Mouse (Mus musculus): ENCODE data around the gene Crnkl1.

DNA sequence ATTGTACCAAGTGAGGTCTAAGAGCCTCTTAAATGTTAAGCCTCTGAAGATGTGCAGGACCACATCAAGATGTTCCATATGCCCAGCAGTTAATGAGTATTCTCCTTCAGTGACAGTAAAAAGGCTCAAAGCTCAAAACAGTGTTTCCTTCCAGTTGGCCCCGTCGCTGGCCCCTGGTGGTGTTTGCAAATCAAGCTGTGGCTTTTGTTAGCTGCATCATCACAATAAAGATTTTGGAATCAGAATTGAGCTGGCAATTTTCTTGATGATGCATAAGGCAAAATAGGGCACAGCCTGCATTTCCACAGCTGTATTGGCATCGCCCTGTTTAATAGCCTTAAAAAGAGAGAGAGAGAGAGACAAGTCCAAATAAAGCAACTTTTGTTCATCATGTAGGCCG lies 44.8 kb upstream of the Crnkl1 start:
- no peak for TF ChIP-seq CTCF (IDR thresholded peaks at IDR 0.05; ENCODE audit: extremely low read depth, insufficient read depth, low read length)
- no peak for TF ChIP-seq POLR2A (IDR thresholded peaks at IDR 0.05; ENCODE audit: extremely low read depth, insufficient read depth, low read length)
